Mouse (Mus musculus): Measurements from ENCODE around the gene Mrpl2.

Mrpl2 gene

DNA sequence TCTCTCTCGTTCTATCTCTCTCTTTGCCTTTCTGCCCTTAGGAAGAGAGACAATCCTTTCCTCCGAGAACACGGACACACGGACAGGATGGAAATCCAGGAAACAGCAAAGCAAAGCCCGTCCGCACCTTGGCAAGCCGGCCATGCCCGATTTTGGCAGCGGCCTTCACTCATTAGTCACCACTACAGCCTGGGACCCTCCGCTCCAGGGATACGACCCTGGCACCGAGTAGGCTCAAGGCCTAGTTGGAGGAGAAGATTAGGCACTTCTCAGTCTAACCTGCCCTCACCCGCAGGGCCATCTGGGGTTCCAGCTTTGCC is 17.6 kb upstream of the Mrpl2 start:
- peak; percentile 56 to 70 for DNase-seq

DNA sequence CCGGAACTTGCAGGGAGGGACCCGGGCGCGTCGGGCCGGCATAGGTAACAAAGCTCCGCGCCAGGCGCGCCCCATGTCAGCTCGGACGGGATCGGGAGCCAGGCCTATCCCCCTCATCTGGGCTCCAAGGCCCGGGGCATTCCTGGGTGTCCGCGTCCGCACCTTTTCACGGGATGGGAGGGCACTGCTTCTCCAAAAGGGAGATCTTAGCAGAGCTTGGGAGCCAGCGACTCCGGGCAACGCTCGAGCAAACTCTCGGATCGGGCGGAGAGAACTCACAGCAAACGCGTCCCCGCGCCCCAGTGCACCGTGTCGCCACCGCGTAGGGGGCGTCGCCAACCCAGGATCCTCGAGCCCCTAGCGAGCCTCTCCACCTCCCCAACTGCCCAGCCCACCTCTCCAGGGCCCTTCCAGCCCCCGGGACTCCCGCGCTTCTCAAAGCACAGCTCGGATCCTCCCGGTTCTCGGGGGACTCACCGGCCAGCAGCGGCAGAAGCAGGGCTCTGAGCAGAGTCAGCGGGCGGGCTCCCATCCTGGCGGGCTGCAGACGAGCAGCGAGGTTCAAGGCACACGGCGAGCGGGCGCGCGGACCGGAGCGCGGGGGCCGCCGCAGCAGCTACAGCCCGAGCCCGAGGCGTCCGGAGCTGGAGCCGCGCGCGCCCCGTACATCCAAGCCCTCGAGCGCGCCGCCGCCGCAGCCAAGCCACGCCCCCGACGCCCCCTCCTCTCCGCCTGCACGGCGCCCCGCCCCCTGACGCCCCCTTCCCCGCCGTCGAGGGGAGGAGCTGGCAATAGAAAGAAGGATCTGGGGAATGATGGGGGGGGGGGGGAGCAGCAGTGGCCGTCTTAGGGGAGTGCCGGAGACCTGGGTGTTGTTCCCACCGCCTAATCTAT is 17.0 kb upstream of the Mrpl2 start, which contains the start of gene Ptk7:
TSS of gene Ptk7 (minus strand) at position 714 of the 894 bp plus-strand sequence.
- peak; percentile 88 to 90 for DNase-seq

GRCm38 (mm10) chr17:46629685-46630441 is 16.2 kb upstream of the Mrpl2 start:
- peak in 1 of 2 experiments; percentile 60 for DNase-seq

DNA sequence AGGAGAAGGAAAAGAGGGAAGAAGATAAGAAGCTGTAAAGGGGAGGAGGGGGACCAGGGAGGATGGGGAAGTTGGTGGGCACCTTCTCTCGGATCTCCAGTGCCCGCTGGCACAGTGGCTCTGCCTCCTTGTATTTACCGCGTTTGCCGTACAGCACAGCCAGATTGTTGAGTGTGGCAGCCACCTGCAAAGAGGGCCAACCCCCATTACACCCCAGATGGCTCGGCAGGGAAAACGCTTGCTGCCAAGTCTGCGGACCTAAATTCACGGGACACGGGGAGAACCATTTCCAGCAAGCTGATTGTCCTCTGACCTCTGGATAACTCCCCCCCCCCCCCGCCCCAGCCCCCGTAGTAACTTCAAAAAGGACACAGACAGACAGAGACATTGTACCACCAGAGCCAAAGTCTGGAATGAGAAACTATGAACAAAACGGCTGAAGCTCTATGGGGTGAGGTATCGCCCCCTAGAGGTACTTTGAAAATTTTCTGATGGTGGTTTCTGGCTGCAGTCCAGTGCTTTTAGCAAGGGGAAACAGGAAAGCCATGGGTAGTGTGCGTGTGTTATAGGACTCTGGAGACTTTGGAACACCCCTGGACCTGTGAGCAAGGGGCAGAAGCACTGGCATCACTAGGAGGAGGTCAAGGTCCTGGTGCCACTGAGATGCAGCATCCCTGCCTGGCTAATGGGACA is 9.1 kb upstream of the Mrpl2 start:
- DNase-seq, result peak; percentile 85 to 87

DNA sequence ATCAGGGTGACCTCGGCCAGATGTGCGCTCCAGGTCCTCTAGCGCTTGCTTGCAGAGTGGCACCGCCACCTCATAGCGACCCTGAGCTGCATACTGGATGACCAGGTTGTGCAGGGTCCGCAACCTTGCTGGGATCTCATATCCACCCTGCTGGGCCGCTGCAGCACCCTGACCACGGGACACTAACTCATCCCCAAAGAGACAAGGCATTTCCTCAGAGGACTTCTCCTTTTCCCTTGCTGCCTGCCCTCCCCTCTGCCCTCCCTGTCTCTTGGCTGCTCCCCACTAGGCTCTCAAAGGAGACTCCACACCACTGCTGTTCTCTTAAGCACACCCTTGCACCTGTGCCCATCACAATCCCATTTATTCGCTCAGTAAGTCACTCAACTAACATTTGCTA is 6.1 kb upstream of the Mrpl2 start:
- DNase-seq, result no peak

GRCm38 (mm10) chr17:46642060-46642459 is 4.0 kb upstream of the Mrpl2 start:
- DNase-seq, result no peak

DNA sequence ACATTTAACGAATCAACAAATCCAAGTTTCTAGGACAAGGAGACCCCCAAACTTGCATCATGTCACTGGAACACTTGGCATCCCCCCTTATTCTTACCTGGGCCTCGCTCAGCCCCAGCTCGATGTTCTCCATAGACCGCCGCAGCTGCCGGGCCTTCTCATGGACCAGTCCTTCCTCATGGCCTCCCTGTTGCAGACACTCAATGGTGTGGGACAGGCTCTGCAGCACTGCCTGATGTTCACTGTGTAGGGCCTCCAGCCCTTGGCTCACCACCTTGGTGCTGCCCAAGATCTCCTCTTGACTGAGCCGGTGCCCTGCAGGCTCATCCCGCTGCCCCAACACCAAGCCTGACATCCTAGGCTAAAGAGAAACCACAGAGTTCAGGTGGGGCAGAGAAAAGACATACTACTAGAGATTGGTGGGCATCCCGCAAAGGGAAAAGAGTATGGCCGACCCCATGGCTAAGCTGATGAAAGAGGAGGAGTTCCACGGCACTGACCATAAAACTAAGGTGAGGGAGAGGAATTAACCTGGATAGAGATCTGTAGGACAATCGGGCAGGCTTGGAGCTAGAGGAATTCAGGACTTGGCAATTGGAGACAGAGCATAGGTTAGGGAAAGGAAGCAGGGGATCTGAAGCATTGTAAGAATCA is 1.8 kb upstream of the Mrpl2 start:
- DNase-seq, result no peak

GRCm38 (mm10) chr17:46644916-46645475 is 1.0 kb upstream of the Mrpl2 start:
- peak; percentile 60 to 76 for DNase-seq

DNA sequence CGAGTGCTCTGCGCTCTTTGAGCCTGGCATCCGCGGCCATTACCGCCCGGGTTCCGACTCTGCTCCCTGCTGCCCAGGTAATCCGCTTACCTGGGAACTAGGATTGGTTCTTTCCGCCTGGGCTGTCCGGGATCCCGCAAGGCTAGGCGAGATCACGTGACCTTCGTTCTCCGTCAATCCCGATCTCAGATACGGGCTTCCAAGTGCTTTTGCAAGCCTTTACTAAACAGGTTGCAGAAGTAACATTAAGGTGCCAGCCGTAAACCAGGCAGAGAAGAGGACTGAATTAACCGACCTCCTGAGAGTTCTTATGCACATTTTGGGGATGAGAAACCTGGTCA is 263 bp downstream of the Mrpl2 start:
- no peak for DNase-seq

- no peak for DNase-seq
These were observed 1.2 kb downstream of the Mrpl2 start for GRCm38 (mm10) chr17:46647279-46647678.

- DNase-seq, result no peak
These were observed 2.4 kb downstream of the Mrpl2 start for GRCm38 (mm10) chr17:46648436-46648835.

- no peak for DNase-seq
These were observed 3.8 kb downstream of the Mrpl2 start for GRCm38 (mm10) chr17:46649811-46650210.

DNA sequence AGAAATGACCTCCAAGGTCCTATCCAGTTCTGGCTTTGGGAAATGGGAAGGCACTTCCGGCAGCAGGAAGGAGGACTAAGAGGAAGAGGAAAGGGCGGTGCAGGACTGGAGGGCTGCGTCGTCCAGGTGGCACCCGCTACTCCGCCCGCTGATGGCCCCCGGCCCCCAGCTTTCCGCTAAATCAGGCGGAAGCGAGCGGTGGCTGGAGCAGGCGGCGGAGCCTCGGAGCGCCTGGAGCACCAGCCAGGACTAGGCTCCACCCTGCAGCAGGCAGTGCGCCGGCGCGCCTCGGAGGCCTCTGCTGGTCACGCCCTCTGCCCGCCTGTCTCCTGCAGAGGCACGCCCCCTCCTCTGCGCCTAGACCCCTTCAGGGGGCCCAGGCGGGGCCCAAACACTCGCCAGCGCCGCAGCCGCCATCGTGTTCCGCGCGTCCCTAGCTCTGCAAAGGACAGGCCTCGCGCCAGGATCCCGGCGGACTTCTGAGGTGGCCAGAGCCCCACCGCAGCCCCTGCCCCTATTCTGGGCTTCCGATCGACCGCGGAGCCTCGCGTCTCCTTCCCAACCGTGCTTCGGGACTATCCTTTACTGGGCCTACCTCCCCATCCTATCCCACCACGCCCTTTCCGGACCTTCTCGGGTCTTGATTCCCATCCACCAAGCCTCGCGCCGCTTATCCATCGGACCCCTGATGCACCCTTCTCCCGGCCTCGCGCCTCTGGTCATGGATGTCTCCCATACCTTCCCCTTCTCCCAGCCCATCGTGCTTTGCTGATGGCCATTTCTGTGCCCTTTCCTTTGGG is 4.4 kb downstream of the Mrpl2 start, which contains the start of gene Cul7:
TSS of gene Cul7 (plus strand) at position 106 of the 800 bp plus-strand sequence.
- peak; percentile 95 to 96 for DNase-seq

GRCm38 (mm10) chr17:46651292-46651691 is 5.3 kb downstream of the Mrpl2 start:
- DNase-seq, result peak in 1 of 2 experiments; percentile 35

GRCm38 (mm10) chr17:46651755-46652547 is 5.9 kb downstream of the Mrpl2 start:
- DNase-seq, result no peak

GRCm38 (mm10) chr17:46656054-46656453 is 10.0 kb downstream of the Mrpl2 start:
- DNase-seq, result no peak

DNA sequence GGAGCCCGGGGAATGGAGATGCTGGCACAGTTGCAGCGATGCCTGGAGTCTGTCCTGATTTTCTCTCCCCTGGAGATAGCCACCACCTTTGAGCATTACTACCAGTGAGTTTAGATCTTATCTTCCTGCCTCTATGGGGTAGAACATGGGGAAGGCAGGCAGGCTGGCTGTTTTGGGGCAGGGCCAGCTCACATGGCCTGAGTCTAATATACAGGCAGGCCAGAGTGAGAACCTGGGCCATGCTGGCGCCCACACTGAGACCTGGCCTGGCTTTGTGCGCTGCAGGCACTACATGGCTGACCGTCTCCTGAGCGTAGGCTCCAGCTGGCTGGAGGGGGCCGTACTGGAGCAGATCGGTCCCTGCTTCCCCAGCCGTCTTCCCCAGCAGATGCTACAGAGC is 15.3 kb downstream of the Mrpl2 start:
- DNase-seq, result peak; percentile 81 to 85

DNA sequence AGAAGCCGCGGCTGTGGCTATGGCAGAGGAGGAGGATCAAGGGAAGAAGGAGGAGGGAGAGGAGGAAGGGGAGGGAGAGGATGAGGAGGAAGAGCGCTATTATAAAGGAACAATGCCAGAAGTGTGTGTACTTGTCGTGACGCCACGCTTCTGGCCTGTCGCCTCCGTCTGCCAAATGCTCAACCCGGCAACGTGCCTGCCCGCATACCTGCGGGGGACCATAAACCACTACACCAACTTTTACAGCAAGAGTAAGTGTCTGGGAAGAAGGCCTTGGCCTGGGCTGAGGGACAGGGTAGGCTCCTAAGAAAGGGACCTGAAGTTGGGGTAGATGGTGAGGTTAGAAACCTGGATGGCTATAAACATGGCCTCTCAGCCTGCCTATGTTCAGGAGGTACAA is 16.0 kb downstream of the Mrpl2 start:
- DNase-seq, result peak; percentile 69 to 75

DNA sequence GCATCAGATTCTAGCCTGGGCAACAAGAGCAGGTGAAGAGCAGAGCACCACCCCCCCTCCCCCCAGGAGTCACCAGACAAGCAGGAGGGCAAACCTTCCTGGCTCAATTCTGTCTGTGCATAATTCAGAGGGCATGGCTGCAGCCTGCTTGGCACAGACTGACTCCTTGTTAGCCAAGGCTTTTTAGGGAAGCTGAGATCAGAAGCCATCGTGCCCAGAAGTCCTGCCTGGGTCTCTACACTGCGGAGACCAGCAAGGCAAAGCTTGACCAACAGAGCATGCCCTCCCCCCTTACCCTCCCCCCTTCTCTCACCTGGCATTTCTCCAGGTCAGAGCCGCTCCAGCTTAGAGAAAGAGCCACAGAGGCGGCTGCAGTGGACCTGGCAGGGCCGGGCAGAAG is 16.7 kb downstream of the Mrpl2 start:
- DNase-seq, result peak; percentile 83 to 85

DNA sequence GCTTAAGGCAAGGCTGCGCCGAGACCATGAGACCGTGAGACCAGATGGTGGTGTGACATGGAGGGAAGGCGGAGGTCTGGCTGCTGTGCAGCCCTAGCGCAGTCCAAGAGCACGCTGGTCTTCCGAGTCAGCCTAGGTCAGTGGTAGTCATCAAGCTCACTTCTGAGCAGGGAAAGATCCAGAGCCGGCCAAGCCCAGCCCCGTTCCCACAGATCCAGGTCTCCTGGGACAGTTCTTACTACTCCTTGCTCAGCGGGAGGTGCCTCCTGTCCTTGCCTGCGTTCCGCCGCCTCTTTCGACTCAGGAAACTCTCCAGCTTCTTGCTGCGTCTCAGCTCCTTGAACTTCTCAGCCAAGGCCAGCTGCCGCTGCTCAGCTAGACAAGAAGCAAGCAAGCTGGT is 21.7 kb downstream of the Mrpl2 start:
- no peak for DNase-seq

DNA sequence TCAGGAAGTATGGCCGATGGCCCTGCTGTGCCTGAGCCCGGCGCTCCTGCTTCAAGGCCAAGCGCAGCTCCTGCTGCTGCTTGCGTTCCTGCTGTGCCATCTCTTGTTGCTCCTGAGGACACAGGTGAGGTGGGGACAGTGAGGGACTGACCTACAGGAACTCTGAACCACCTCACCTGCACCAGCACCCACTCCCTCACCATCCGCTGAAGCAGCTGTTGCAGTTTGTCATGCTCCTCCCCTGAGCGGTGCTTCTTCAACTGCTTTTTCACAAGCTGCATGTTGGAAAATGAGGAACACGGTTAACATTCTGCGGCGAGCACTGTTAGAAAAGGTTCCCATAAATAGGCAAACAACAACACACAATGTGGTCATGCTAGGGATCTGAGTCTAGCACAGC is 23.9 kb downstream of the Mrpl2 start:
- no peak for DNase-seq
